Mouse (Mus musculus) c-Kit-positive CD71-negative TER-119-negative erythroid progenitor cells, embryonic 14.5 days (primary cell): ENCODE measurements at regions not wholly inside any gene's neighbourhood (a gene's known extent, or its start where the extent isn't known, plus 50 kb on each side); places are given as distances from the start of the nearest gene placed in this dataset.
A peak's percentile ranks its signal among the peaks of the same experiment; 100 is the strongest.

Experiments
- DNase-seq: peaks from one replicate; pipeline ENCODE4 v3.0.0-alpha.2; 2013; ENCODE audit warnings: low read depth

GRCm38 (mm10) chr16:76232680-76233079 lies 140.9 kb downstream of the Nrip1 start:
- DNase-seq, result no peak

DNA sequence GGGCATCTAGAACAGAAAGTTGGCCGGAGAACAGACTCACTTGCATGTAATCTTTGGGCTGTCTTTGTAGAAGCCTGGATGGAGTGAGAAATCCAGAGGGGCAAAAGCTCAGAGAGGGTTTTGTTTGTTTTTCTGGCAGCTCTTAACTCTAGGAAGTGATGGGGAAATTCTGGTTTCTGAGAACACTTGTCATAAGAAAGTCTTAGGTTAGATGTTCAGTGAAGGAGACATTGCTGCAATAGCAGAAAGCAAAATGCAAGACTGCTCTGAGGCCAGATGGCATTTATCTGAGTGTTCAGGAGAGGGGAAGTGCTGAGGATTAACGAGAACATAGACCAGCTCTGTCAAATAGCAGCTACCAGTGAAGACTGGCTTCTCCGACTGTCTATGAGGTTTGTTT lies 141.5 kb downstream of the Nrip1 start:
- no peak for DNase-seq

DNA sequence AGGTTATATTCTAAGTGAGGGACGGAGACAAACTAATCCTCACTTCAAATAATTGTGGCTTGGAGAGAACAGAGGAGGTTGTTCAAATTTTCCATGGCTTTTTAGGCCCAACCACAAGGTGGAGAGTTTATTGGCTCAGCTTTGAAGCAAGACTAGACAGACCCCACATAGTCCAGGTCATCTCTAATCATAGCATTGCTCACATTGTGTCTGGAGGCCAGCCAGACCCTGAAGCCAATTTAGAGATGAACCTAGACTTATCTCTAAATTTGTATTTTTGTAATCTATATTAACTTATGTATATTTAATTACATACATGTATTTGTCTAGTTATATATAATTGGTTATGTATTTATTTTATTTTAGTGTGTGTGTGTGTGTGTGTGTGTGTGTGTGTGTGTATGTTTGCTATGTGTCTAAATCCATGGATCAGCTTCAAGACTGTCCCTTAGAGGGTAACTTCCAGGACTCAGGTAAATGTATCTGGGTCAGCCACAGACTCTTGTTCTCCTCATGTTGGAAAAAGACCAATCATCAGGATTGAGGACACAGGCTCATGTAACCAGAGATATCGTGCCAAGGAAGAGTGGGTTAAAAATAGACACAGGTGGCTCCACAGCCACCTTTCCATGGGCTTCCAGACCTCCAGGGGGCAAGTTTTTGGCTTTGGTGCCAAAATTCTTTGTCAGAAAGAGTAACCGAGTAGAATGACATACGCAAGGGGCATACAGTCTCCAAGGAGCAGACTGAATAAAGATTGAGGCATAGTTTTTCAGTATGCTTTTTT lies 142.9 kb downstream of the Nrip1 start:
- no peak for DNase-seq

GRCm38 (mm10) chr16:76228451-76228850 lies 145.2 kb downstream of the Nrip1 start:
- DNase-seq, result no peak

DNA sequence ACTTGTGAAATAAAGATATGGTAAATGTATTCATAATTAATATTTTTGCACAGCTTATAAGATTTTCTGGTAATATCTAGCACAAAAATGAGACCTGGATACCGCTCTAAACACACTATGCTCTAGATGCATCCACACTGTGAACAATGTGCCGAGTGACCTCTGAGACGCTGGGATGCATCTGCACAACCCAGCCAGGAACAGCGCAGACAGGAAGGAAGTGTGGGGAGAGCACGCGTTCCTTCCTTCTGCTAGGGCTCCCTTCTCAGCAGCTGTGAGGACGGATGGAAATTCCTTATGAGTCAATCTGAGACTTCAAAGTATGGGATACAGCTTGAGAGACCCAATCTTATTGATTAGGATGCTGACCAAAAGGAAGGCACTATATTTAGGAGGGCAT lies 147.2 kb downstream of the Nrip1 start:
- DNase-seq, result no peak

- no peak for DNase-seq
These were observed 147.9 kb downstream of the Nrip1 start for GRCm38 (mm10) chr16:76225587-76226226.

DNA sequence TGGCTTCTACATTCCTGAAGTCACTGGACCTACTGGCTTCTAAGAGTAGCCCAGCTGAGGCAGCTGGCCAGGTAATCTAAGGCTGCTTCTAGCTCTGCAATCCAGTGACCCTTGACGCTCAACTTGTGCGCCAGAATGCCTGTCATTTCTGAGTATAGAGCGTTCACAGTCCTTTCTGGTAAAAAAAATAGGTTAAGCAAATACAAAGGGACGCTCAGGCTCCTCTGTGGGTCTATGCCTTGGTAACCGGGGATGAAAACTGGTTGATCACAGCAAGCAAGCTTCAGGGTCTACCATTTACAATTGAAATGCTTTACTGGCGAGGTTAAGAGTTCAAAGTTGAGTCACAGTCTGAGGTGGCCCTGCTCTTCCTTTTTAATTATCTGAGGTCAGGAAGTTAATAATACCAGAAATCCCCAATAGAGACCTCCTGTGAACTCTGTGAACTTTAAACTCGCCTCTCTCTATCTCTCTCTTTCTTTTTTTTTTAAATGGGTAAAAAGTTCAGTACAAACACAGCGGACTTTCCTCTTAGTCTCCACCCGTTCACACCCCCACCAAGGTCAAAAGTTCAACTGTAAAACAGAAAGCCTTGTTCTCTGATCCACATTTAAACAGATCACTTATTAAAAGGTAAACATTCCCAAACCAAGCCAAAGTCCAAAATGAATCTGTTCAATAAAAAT lies 148.6 kb downstream of the Nrip1 start:
- DNase-seq, result no peak

DNA sequence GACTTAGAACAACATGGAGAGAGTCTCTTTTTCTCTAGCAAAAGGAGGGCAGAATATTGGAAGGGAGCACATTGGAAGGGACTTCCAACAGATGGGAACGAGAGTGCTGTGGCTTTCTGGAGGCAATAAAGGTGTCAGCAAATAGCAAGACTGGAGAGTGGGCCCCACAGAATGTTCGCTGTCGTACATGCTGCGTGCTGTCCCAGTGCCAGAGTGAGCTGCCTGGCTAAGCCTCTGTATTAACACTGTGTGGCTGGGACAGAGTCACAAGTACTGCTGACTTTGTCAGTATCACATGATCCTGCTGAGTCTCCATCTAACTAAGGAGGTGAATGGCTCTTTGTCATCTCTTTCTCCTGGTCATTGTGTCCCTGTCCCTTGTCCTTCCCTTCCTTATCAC lies 149.9 kb downstream of the Nrip1 start:
- DNase-seq, result no peak

DNA sequence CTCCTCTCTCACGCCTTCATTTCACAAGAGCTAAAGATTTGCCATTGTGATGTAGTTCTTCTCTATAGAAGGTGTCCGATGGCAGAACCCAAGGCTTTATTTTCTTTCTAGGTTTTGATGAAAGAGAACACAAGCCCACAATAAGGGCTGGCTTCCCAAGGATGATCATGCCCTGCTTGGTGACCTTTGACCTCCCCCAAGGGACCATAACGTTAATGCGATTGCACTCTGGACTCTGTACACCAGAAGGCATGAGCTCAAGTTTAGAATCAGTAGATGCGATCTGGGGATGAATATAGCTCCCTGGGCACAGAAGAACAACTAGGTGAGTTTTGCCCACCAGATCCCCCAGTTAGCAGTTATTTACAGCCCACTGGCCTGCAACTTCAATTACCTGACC lies 150.7 kb downstream of the Nrip1 start:
- DNase-seq, result no peak

DNA sequence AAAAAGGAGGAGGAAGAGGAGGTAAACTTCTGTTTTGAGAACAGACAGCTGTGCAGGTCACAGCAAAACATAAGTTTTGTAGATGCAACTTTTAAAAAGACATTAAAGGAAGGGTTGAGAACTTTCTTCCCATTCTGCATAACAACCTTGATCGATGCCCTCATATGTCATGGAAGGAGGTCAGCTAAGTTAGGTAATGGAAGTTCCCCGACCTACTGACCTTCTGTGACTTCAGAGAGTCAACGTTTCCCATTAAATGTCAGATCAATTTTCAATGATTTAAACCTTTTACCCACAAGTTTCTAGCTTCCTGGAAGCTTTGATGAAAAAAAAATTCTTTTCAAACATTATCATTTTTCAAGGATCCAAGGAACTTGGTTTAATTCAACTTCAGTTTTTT lies 153.2 kb downstream of the Nrip1 start:
- no peak for DNase-seq

GRCm38 (mm10) chr16:76219233-76219632 lies 154.4 kb downstream of the Nrip1 start:
- DNase-seq, result no peak

- DNase-seq, result no peak
These were observed 155.1 kb downstream of the Nrip1 start for GRCm38 (mm10) chr16:76218310-76219170.

- DNase-seq, result no peak
These were observed 157.4 kb downstream of the Nrip1 start for GRCm38 (mm10) chr16:76216184-76216583.

GRCm38 (mm10) chr16:76215558-76215957 lies 158.1 kb downstream of the Nrip1 start:
- DNase-seq, result no peak

DNA sequence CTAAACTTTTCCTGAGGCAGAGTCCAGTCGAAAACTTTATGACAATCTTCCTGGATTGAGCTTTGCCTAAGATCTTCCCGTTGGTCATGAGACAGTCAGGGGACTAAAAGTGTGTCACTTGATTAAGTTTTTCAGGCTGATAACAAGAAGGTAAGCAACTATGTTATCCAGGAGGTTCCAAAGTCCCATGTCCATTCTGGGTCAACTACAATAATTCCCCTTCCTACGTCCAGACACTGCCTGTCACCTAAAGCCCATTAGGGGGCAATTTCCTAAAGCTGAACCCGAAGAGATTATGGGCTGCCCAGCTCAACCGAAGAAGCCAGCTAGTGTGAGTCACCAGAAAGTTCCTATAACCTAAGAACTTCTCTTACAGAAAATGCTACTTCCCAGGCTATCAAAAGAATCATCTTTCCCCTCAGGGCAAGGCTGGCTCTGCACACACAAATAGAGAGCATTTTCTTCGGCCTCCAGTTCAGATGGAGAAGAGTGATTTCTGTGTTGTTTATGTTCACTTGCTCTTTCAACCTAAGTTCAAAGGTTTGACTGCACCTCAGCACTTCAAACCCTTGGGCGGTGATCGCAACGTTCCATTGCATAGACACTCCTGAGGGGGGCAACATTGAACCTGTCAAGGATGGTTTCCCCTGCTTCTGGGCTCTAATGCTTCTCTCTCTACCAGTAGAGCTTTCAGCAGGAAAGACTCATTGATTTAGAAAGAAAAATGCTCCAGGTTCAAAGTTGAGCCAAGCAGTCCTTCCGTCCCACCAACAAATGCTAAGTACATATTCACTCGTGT lies 171.7 kb downstream of the Nrip1 start:
- DNase-seq, result no peak

GRCm38 (mm10) chr16:76200801-76201728 lies 172.6 kb downstream of the Nrip1 start:
- DNase-seq, result no peak

DNA sequence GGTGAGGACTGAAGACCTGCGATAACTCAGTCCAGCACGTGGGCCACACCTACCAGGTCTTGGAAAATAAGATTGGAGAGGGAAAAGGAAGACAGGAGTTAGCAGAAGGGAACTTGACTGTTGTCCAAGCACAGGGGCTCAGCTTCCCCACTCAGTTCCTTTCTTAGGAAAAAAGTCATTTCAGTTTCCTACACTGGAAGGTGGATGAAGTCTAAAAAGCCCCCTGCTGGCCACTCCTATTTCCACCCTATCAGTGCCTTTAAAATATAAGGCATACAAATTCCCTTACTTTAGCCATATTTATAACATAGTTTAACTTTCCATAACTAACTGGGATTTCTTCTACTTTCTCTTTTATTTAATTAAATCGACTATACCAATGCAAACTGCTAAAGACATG lies 173.4 kb downstream of the Nrip1 start:
- peak; percentile 36 for DNase-seq

DNA sequence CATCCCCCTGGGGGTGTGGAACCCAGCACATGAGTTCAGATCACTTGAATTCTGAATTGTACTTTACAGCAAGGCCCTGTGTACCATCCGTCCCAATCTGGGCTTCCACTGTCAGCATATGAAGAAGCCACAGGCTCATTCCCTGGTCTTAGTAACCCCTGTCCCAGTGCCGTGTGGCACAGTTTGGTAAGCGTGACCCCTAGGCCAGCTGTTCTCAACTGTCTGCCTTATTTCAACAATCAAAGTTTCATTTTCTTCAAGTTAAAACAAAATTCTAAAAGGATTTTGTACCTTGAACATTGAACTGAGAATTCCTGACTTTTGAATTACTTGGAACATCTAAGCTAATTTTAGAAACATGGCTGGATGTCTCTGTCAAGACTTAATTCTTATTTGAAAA lies 174.6 kb downstream of the Nrip1 start:
- DNase-seq, result no peak

DNA sequence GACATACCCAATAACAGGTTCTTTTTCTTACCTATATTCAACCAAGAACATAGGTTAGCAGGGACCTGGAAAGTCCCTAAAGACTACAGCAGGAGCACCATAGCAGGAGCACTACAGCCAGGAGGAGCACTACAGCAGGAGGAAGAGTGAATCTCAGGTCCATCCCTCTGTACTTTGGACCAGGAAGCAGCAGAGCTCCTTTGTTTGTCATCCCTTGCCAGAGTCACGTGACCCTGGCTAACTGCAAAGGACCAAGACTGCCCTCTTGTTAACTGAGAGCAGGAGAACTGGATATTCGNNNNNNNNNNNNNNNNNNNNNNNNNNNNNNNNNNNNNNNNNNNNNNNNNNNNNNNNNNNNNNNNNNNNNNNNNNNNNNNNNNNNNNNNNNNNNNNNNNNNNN lies 172.2 kb upstream of the Samsn1 start:
- no peak for DNase-seq

DNA sequence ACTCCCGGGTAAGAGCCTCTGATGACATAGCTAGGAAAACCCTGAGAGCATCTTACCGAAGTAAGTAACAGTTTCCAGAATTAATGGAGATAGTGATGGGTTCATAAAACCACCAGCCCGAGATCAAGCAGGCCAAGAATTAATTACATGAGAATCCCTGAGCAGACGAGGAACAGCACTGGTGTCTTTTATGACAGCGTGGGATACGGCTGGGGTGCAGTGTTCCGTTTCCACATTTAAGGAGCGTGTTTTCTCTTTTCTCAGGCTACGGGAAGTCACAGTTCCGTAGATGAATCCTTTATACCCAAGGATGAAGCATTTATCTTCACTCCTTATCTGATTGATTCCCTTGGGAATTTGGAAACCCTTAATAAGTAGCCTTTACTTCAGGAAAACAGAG lies 169.1 kb upstream of the Samsn1 start:
- no peak for DNase-seq
